Mouse (Mus musculus): ENCODE measurements around the gene Igfbpl1.

GRCm38 (mm10) chr4:45811250-45811649, 15.5 kb downstream of the Igfbpl1 start:
- no peak for TF ChIP-seq CTCF (IDR thresholded peaks at IDR 0.05; ENCODE audit: insufficient read depth, low read length)
- no peak for TF ChIP-seq POLR2A (IDR thresholded peaks at IDR 0.05; ENCODE audit: borderline replicate concordance, extremely low read depth, low read depth, low read length)
